Mouse (Mus musculus): Measurements from ENCODE around the gene Cs. TPM values are rescaled to one million over a fixed set of nuclear protein-coding genes. Genes with fewer than 3 reads are reported as not detected.
A peak's percentile ranks its signal among the peaks of the same experiment; 100 is the strongest.

Cs gene
- polyA plus RNA-seq, 1 experiment from 2014 or later = 167 TPM

GRCm38 (mm10) chr10:128298702-128299171, 38.8 kb upstream of the Cs start, which contains the start of gene Il23a:
Gene Il23a (minus strand): TSS chr10:128298752.
- H3K27ac ChIP-seq = no peak within 1 kb of the TSS
- peaks cover 7% of the 10 kb centered on the region for H3K4me1 ChIP-seq (replicated peaks; ENCODE audit: insufficient read depth, low read length)
- H3K4me2 ChIP-seq (ENCODE audit: low read length) = no peak within 1 kb of the TSS
- no peak within 1 kb of the TSS for H3K9ac ChIP-seq (ENCODE audit: low read depth, low read length)
- DNase-seq (ENCODE audit: low spot score) = no peak
- H3K4me3 ChIP-seq (replicated peaks; ENCODE audit: low read depth, low read length) = no peak within 1 kb of the TSS
- no peak for TF ChIP-seq CTCF (IDR thresholded peaks at IDR 0.05; ENCODE audit: low read depth)
- ATAC-seq (replicated peaks; ENCODE audit: low FRiP score, low read depth) = no peak
- no peaks in the 10 kb centered on the region for H3K36me3 ChIP-seq (ENCODE audit: insufficient read depth, low read length)
- no peaks in the 10 kb centered on the region for H3K27me3 ChIP-seq (ENCODE audit: insufficient read depth, low read length)
- no peaks in the 10 kb centered on the region for H3K9me3 ChIP-seq (replicated peaks; ENCODE audit: low read length)
- 75% methylated on average over 11 of the region's 11 CpGs for WGBS

DNA sequence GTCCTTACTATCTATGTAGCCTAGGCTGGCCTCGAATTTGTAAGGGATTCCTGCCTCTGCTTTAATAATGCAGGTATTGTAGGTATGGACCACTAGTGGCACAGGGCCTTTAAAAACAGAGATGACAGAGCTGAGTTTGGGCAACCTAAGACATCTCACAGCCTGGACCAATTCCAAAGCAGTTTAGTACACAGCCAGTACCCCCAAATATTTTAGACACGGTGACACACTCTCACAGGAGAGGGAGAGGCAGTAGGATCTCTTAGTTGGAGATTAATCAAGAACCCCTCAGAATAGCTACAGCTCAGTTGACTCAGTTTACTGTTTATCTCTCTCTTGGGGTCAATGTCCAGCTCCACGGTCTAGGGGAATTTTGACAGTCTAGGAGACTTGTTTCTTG, 35.2 kb upstream of the Cs start:
- DNase-seq (ENCODE audit: low spot score) (no peak), ATAC-seq (replicated peaks; ENCODE audit: low FRiP score, low read depth) (no peak)
- peak overlapping the region; percentile 84 for H3K4me2 ChIP-seq (ENCODE audit: low read length)
- WGBS = 36% methylated on average over 3 of the region's 3 CpGs
- peak overlapping the region; percentile 81 for H3K9ac ChIP-seq (ENCODE audit: low read depth, low read length)
- peaks cover 15% of the 10 kb centered on the region for H3K4me1 ChIP-seq (replicated peaks; ENCODE audit: insufficient read depth, low read length)
- H3K27ac ChIP-seq = peak overlapping the region; percentile 98
- H3K27me3 ChIP-seq (ENCODE audit: insufficient read depth, low read length) = no peaks in the 10 kb centered on the region
- peak overlapping the region; percentile 57 for H3K4me3 ChIP-seq (replicated peaks; ENCODE audit: low read depth, low read length)
- TF ChIP-seq CTCF (IDR thresholded peaks at IDR 0.05; ENCODE audit: low read depth) = no peak
- 0 out of 2 replicates have a peak, but pooled peaks cover 5% of the 10 kb centered on the region for H3K36me3 ChIP-seq (ENCODE audit: insufficient read depth, low read length)
- H3K9me3 ChIP-seq (replicated peaks; ENCODE audit: low read length) = no peaks in the 10 kb centered on the region

DNA sequence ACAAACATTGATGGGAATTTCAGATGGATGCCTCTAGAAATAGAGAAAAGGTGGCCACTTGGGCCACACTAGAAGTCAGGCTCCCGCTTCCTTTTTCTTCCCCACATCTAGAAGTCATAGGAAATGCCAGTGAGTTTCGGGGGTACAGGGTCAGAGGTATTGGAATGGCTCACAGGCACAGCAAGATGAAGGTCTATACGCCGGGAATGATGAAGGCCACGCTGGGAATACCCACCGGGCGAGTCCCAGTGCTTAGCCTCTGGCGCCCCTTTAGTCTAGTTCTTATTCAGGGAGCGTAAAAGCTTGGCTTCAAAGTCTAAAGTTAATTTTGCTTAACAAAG, 34.8 kb upstream of the Cs start:
- ATAC-seq (replicated peaks; ENCODE audit: low FRiP score, low read depth) (peak; percentile 53), DNase-seq (ENCODE audit: low spot score) (no peak)
- Histone ChIP-seq H3K36me3 (ENCODE audit: insufficient read depth, low read length) (0 out of 2 replicates have a peak, but pooled peaks cover 5% of the 10 kb centered on the region), H3K9ac (ENCODE audit: low read depth, low read length) (peak overlapping the region; percentile 81), H3K27ac (peak overlapping the region; percentile 98), H3K4me3 (replicated peaks; ENCODE audit: low read depth, low read length) (peak overlapping the region; percentile 57), H3K9me3 (replicated peaks; ENCODE audit: low read length) (no peaks in the 10 kb centered on the region), H3K4me2 (ENCODE audit: low read length) (peak overlapping the region; percentile 84), H3K27me3 (ENCODE audit: insufficient read depth, low read length) (no peaks in the 10 kb centered on the region), H3K4me1 (replicated peaks; ENCODE audit: insufficient read depth, low read length) (peaks cover 15% of the 10 kb centered on the region)
- under 1% methylated on average over 9 of the region's 9 CpGs for WGBS
- TF ChIP-seq CTCF (IDR thresholded peaks at IDR 0.05; ENCODE audit: low read depth) = no peak

- ATAC-seq (replicated peaks; ENCODE audit: low FRiP score, low read depth) = peak; percentile 99
- Histone ChIP-seq H3K27ac (peak within 1 kb of the TSS; percentile 98), H3K4me3 (replicated peaks; ENCODE audit: low read depth, low read length) (peak within 1 kb of the TSS; percentile 57), H3K4me2 (ENCODE audit: low read length) (peak within 1 kb of the TSS; percentile 84), H3K27me3 (ENCODE audit: insufficient read depth, low read length) (no peaks in the 10 kb centered on the region), H3K9me3 (replicated peaks; ENCODE audit: low read length) (no peaks in the 10 kb centered on the region), H3K4me1 (replicated peaks; ENCODE audit: insufficient read depth, low read length) (peaks cover 15% of the 10 kb centered on the region), H3K9ac (ENCODE audit: low read depth, low read length) (peak within 1 kb of the TSS; percentile 81), H3K36me3 (ENCODE audit: insufficient read depth, low read length) (0 out of 2 replicates have a peak, but pooled peaks cover 5% of the 10 kb centered on the region)
- peak; percentile 99 for DNase-seq (ENCODE audit: low spot score)
- no peak for TF ChIP-seq CTCF (IDR thresholded peaks at IDR 0.05; ENCODE audit: low read depth)
- 1% methylated on average over 37 of the region's 37 CpGs for WGBS
Measured at GRCm38 (mm10) chr10:128303126-128304021, 34.2 kb upstream of the Cs start, which contains the start of gene Pan2. Gene Pan2 (plus strand): TSS chr10:128303335.

GRCm38 (mm10) chr10:128309654-128310053, 27.9 kb upstream of the Cs start:
- ATAC-seq (replicated peaks; ENCODE audit: low FRiP score, low read depth) = no peak
- TF ChIP-seq CTCF (IDR thresholded peaks at IDR 0.05; ENCODE audit: low read depth) = no peak
- Histone ChIP-seq H3K4me3 (replicated peaks; ENCODE audit: low read depth, low read length) (no peak overlapping the region), H3K4me2 (ENCODE audit: low read length) (no peak overlapping the region), H3K4me1 (replicated peaks; ENCODE audit: insufficient read depth, low read length) (no peaks in the 10 kb centered on the region), H3K27me3 (ENCODE audit: insufficient read depth, low read length) (no peaks in the 10 kb centered on the region), H3K9ac (ENCODE audit: low read depth, low read length) (no peak overlapping the region), H3K27ac (no peak overlapping the region), H3K36me3 (ENCODE audit: insufficient read depth, low read length) (peaks cover 43% of the 10 kb centered on the region), H3K9me3 (replicated peaks; ENCODE audit: low read length) (no peaks in the 10 kb centered on the region)
- 90% methylated on average over 7 of the region's 7 CpGs for WGBS
- DNase-seq (ENCODE audit: low spot score) = no peak

DNA sequence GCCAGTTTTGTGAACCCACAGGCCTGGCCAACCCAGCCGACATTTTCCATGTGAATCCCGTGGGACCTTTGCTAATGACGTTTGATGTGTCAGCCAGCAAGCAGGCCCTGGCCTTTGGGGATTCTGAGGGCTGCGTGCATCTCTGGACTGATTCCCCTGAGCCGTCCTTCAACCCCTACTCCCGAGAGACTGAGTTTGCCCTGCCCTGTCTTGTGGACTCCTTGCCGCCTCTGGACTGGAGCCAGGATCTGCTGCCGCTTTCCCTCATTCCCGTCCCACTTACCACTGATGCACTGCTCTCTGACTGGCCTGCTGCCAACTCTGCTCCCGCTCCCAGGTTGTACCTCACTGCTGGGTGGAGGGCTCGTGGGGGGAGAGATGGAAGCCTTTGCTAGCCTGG, 27.4 kb upstream of the Cs start:
- no peak for DNase-seq (ENCODE audit: low spot score)
- WGBS = 60% methylated on average over 11 of the region's 11 CpGs
- Histone ChIP-seq H3K4me3 (replicated peaks; ENCODE audit: low read depth, low read length) (no peak overlapping the region), H3K4me2 (ENCODE audit: low read length) (no peak overlapping the region), H3K4me1 (replicated peaks; ENCODE audit: insufficient read depth, low read length) (no peaks in the 10 kb centered on the region), H3K9me3 (replicated peaks; ENCODE audit: low read length) (no peaks in the 10 kb centered on the region), H3K36me3 (ENCODE audit: insufficient read depth, low read length) (peaks cover 48% of the 10 kb centered on the region), H3K9ac (ENCODE audit: low read depth, low read length) (no peak overlapping the region), H3K27me3 (ENCODE audit: insufficient read depth, low read length) (no peaks in the 10 kb centered on the region), H3K27ac (no peak overlapping the region)
- no peak for ATAC-seq (replicated peaks; ENCODE audit: low FRiP score, low read depth)
- no peak for TF ChIP-seq CTCF (IDR thresholded peaks at IDR 0.05; ENCODE audit: low read depth)
